Mouse (Mus musculus) spleen, adult 2 months (tissue): ENCODE measurements around the gene Glp1r.

ENCODE experiments used
- CTCF ChIP-seq: fragments of 200-500 bp; IDR thresholded peaks from 2 replicates; pipeline ENCODE4 v1.5.1; 2011; ENCODE audit warnings: mild to moderate bottlenecking, inconsistent platforms; ENCODE audit not compliant: insufficient read depth, insufficient read length, insufficient replicate concordance; ENCODE audit errors: extremely low read depth
- POLR2A ChIP-seq: fragments of 200-500 bp; IDR thresholded peaks from 2 replicates; pipeline ENCODE4 v1.6.1; 2011; ENCODE audit warnings: low read depth, low read length, inconsistent platforms

- TF ChIP-seq POLR2A = no peak
- no peak for TF ChIP-seq CTCF
Measured at GRCm38 (mm10) chr17:30912536-30912935, 10.9 kb downstream of the Glp1r start.
